Mouse (Mus musculus) heart, postnatal 14 days (tissue): ENCODE results near the gene Gm45618. TPM values are rescaled to one million over a fixed set of nuclear protein-coding genes. Genes with fewer than 3 reads are reported as not detected.

ENCODE experiments used
- DNase-seq, 2 experiments: peaks; one replicate each; pipeline ENCODE4 v3.0.0; 2021 to 2022
- intact Hi-C: fragments of 180-260 bp; cut with DNase I; formaldehyde crosslinking; loops from one replicate; pipeline ENCODE4 v1.15.1; 2025
- total RNA-seq, 2 experiments: library from RNA; stranded (reverse); gene quantifications; 2 replicates each; pipeline ENCODE4 v1.2.3; 2021

The Gm45618 gene
- total RNA-seq, 2 experiments from 2014 or later, result not detected

DNA sequence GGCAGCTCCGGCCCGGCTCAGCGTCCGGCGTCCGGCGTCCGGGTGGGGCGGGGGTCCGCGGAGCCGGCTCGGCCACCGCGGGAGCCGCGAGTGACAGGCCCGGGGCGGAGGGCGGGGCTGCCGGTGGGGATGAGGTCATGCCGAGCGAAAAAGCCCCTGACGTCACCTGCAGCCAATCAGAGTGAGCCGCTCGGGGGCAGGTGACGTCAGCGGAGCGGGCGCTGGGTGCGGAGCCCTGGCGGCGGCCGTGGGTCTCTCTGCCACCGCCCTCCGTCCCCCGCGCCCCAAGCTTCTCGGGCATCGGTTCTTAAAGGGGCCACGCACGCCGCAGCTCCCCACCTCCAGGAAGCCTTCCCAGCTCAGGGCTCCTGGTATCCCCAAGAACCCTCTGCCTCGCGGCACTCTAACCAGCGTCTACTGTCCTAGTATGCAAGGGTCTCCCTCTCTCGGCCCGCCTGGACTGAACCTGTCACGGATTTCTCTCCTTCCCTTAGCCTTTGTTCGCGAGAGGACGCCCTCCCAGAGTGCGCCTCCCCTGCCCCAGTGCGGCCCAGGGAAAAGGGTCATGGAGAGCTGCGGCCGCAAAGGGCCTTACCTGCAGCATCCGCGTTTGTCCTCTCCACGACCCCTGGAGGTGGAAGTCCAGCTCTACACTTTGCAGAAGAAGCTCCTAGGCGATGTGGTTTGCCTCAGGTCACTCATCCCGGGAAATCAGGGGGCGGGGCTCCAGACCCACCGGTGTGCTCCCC lies 25.2 kb downstream of the Gm45618 start, which contains the start of gene Dusp8:
Gene Dusp8, minus strand, starts transcription at position 661 of the 749 bp plus-strand sequence.
- DNase-seq, result peak; percentile 95 to 96
- intact Hi-C loops, result loop anchor here (5.0 kb wide), 1 partner anchor 33 kb away; the partner anchor contains the start of gene Mob2

DNA sequence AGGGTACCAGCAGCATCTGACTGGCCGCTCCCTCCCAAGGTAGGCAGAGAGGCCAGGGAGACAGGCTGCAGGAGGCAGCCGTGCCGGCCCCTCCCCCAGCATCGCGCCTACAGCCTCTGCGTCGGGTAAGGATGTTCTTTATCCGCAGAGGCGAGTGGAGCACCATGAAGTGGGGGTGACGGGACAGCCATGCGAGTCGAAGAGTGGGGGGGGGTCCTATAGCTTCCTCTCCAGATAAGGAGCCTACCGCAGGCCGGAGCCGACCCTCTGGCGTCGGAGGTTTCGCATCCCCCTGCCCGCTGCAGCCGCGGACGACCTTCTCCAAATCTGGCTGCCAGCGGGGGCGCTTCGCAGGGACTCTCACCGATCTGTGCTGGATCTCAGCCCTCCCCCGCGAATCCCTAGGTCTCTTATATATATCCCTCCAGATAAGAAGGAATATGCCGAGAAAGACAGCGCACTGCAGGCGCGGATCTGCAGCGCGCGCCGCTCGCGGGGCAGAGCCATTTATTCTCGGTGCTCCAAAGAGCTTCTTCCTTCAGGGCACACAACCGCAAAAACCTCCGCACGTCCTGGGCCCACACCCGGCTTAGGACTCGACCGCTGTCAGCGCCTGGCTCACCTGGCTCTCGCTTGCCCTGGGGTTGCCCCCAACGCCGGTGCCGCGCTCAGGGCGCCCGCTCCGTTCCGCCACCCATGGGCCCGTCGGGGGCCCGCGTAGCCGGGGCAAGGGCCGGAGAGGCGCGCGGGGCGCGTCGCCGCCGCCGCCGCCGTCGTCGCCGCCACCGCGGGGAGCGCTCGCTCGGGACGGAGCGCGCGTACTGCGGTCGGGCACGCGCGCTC lies 26.0 kb downstream of the Gm45618 start:
- intact Hi-C loops, result loop anchor here (5.0 kb wide), 1 partner anchor 32 kb away; the partner anchor contains the start of gene Mob2
- DNase-seq, result peak; percentile 43 to 55

DNA sequence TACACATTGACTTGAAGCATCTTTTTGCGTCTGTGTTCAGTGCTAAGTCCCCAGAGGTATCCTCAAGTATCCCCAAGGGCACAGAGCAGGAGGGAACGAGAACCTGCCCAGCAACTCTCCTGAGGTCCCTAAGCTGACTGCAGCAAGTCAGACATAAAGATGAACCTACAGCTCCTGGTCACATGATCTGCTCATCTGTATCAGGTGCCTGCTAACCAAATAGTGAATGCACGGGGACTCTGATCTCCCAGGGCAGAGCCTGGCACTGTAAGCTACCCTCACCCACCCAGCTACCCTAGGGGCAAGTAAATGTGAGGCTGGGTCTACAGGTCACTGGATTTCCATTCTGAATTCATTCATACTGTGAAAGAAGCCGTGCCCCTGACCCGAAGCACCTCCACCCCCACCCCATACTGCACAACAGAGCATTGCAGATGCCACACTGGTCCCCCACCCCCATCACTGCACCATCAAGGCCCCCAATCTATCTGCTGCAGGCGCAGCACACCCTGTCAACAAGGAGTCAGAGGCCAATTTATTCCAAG lies 26.8 kb downstream of the Gm45618 start:
- intact Hi-C loops, result no loop called here

DNA sequence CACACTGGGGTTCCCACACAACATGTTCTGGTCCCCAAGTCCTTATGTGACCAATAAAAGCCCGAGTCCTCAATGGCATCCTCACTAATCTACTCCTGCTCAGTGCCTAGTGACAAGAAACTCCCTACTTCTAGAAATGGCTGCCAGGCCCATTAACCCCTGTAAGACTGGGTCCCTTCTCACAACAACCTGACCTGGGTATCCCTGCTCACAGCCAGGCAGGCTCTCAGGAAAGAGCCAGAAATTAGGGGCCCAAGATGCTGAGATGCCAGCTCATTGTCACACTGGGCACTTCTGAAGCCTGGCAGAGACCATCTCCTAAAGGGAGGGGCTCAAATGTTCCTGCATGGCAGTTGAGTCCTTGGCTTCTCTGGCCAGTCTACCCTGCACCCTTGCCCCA lies 27.5 kb downstream of the Gm45618 start:
- intact Hi-C loops, result no loop called here
- DNase-seq, result no peak

More for the DNA sequence above, 26.8 kb downstream of the Gm45618 start:
- DNase-seq, result no peak

DNA sequence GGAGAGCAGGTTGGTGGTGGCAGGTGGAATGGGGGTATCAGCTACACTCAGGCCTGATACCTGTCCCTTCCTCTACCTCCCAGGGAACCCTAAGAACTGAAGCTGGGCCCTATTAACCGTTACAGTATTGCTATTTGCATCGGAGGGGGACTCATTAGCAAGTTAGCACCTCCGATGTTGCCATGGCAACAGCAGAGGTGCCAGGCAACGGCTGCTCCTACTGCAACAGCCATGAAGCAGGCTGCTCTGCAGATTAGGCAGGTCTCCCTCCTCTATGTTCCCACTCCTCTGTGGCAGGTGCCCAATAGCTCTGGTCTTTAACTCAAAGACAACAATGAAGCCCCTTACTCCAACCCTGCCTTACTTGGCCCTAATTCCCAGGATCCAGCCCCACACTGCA lies 28.7 kb downstream of the Gm45618 start:
- DNase-seq, result no peak
- intact Hi-C loops, result no loop called here

DNA sequence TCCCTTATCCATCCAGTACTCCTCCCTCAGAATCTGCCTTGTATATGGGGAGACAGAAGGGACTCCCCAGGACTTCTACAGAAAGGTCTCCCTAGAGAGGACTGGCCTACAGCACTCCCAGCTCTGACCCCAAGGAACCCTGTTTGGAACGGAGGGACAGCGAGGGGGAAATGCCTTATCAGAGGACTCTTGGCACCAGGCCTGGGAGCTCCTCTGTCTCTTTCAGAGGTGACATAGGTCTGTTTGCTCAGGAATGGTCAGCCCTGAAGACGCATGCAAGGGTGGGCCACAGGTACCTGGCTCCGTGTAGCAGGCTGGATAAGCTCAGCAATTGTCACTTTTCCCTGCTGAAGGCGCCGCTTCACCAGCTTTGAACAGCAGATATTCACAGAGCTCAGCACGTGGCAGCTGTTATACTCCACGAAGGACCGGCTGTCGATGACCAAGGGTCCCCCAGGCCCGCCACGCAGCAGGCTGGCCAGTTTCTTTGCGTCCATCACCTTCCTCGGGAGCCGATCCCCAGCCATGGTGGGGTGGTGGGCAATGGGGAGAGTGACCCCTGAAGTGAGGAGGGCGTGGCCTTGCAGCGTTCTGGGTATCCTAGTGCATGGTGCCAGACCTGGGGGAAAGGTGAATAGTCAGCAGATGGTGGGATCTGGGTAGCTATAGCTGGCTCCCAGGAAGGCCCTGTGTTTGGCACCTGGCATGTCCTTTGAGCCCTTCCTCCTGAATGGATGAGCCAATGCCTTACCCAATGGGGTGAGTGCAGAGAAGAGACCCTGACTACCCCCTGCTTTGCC lies 30.7 kb downstream of the Gm45618 start:
- intact Hi-C loops, result no loop called here
- no peak for DNase-seq

DNA sequence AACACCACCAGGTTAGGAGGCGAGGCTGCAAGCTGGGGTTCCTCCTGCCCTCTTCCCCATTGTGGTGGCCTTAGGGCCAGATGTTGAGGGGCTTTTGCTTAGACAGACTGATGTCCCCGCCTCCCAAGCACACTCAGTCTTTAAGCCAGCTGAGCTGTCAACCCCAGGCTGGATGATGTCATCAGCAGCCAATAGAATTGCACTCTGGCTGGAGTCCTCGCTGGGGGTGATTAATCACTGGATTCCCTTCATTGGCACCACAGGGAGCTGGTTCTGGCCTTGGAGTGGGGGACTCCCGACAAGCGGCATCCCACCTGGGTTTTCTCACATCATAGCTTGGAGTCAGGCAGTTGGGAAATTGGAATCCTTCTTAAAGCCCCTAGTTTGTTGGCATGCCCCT lies 31.6 kb downstream of the Gm45618 start:
- DNase-seq, result peak in 1 of 2 experiments; percentile 36
- intact Hi-C loops, result no loop called here

DNA sequence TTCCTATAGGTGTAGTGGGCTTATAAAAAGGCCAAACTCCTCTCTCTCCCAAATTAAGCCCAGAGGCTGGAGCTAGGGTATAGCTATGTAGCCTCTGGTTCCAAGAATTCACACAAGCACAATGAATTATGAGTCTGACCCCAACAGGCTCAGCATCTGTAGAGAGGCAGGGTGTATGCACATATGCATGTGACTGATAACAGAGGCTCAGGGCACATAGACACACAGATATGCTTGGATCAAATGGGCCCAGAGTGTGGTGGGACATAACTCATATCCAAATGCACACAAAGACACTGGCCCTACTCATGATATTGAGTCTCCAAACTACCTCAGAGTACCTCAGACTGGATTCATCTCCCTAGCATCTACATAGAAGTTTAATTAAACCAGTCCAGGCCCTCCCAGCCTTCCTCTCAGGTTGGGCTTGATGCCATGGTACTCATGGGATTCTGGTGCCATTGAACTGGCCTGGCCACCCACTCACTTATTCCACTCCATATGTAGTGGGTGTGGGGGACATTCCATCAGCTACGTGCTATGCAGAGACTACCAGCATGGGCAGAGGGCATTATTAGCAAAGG lies 33.4 kb downstream of the Gm45618 start:
- intact Hi-C loops, result no loop called here
- DNase-seq, result no peak

DNA sequence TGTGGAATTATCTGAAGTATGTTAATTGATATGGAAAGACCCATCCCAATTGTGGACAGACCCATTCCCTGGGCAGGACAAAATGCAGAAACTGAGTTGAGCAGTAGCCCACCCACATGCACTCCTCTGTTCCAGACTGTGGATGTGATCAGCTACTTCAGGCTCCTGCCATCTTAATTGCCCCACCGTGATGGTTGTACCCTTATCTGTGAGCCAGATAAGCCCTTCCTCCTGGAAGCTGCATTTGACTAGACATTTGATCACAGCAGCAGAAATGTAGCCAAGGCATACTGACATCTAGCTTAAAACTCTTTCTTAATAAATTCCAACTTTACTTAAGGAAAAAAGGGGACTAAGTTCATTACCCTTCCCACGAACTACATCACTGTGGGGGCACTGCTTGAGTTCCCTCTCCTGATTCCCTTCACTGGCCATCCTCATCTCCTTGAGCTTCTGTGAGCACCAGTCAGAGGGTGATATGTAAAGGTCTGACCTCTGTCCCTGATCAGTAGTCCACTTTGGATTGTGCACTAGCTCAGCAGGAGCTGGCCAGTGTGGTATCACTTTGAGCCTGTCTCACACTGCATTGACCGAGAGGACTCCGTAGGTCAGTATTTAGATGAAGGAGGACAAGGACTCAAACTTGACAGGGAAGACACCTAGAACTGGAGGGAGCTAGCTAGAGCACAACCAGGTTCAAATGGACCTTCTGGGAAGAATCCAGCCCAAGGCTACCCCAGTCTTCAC lies 34.2 kb downstream of the Gm45618 start:
- no peak for DNase-seq
- intact Hi-C loops, result no loop called here

DNA sequence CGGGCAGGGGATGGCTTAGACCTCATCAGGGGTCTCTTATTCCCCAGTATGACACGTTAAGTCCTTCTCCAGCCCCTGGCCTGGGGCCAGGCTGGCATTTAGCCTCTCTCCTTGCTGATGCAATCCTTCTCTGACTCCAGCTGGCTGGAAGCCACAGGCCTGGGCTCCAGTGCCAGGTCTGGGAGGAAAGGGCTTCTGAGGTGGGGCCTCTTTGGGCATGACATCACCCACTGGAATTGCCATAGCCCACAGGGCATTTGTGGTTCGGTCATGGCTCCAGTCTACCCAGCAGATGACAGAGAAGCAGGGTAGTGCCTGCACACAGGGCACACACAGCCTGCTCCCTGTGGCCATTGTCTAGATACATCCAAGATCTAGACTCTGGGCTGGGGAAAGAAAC lies 35.7 kb downstream of the Gm45618 start:
- intact Hi-C loops, result no loop called here
- peak; percentile 83 to 88 for DNase-seq

DNA sequence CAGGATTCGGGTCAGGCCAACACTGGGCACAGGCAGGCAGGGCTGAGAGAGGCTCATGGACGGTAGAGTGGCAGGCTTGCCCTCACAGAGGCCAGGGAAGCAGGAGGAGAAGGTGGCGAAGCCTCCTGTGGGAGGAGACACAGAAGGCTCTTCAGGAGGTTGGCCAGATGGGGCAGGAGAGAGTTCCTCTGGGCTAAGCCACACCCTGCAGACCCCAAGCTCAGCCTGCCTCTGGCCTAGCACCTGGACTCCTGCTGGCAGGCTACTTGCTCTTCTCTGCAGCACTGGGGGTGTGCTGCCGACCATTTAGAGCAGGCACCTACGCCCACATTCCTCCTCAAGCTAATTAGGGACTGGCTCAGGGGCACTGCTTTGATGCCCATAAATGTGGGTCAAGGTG lies 36.1 kb downstream of the Gm45618 start:
- no peak for DNase-seq
- intact Hi-C loops, result no loop called here

DNA sequence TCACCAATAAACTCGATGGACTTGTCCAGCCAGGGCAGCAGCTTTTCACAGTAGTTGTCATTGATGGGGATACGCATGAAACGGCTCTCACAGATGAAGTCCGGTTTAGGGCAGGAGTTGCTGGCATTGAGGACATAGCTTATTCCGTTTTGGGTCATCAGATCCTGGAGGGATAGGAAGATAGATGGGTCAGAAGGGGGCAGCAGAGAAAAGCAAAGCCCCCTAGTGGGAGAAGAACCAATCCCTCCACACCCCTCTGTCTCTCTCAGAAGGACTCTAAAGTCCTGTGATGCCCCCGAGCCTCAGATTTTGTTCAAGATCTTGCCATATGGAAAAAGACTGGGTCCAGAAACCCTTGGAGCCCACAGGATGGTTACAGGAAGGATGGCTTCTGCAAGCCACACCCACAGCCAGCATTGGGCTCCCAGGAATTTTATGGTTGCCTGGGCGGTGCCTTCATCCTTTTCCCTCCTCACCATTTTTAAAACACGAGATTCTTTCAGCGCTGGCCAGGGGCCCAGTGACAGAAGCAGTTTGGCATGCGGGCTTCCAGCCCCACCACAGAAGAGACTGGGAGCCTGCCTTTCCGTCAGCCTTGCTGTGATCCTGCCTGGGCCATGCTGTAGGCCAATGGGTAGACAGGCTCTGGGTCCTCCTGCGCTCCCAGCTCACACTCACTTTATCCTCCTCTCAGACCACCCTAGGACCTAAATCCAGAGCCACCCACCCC lies 36.8 kb downstream of the Gm45618 start:
- DNase-seq, result peak; percentile 62 to 74
- intact Hi-C loops, result no loop called here

DNA sequence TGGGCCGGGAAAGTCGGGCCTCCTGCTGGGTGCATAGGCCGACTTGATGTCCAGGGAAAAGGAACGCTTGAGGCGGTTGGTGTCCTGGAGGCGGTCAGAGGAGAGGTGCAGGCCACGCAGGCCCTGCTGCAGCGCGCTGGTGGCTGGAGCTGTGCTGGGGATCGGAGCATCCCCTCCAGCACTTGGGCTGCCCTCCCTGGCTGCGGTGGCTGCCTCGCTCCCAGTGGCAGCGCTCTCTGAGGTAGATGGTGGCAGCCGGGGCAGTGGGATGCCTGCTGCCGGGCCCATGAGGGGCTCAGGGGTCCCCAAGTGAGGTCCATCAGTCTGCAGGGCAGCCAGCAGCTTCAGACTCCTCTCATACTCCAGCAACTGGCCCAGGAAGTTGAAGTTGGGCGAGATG lies 37.9 kb downstream of the Gm45618 start:
- intact Hi-C loops, result no loop called here
- no peak for DNase-seq

DNA sequence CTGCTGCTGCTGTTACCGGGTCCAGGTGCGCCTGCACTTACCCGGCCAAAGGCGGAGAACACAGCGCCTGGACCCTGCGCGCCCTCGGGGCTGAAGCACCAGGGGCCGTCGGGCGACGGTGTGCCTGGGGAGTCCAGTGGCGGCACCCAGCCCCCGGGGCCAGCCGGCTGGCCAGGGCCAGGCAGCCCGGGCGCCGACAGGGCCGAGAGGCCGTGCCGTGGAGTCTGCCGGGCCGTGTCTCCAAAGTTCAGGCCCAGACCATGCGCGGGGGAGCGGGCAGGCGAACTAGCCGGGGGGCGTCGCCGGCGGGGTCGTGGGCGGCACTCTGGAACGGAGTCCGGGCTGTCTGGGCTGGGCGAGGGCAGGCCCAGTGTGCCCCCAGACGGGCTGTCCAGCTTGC lies 38.4 kb downstream of the Gm45618 start:
- intact Hi-C loops, result no loop called here
- DNase-seq, result no peak

DNA sequence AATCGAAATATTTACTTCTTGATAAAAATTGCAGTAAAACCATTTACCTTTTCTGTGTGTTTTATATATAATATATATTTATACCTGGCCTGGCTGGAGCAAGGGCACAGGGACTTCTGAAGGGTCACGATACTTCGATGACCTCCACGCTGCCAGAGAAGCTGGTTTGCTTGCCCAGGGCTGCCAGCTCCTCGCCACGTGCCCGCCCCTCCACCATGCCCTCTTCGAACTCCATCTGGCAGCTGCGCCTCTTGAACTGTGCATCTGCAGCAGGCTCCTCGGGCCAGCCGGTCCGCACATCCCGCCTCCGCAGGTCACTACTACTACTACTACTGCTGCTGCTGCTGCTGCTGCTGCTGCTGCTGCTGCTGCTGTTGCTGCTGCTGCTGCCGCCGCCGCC lies 38.8 kb downstream of the Gm45618 start:
- intact Hi-C loops, result no loop called here
- DNase-seq, result no peak

DNA sequence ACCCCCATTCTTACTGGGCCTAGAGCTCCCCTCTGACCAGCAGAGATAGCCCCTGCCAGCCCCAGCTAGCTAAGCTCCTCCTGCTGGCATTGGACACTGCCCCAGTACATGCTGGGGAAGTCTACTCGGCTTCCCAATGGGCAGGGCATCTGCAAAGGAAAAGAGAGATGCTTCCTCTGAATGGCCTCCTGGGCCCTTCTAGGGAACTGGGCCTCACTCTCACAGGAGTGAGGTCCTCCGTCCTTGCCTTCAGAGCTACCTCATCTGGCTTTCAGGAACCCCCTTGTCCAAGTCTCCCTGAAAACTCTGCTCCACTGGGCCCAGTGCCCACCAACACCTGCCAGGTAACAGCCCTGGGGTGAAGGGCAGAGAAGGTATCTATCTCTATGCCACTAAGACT lies 39.7 kb downstream of the Gm45618 start:
- intact Hi-C loops, result no loop called here

DNA sequence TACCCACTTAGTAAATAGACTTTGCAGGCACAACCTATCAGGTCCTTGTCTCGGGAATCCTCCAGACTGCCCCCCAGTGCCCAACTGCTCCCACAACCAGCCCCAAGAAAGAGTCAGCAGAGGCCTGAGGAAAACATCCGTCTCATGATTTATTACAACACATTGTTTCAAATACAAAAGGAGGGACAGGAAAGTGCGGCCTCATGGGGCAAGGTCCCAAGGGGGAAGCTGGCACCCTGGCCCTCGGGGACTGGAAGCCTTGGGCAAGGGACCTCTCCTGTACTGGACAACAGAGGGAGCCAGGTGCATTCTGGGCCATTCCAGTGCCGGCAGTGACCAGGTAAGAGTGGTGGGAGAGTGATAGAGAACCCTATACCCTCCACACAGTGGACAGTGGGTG lies 41.2 kb downstream of the Gm45618 start:
- DNase-seq, result no peak

More for the DNA sequence above, 39.7 kb downstream of the Gm45618 start:
- no peak for DNase-seq

DNA sequence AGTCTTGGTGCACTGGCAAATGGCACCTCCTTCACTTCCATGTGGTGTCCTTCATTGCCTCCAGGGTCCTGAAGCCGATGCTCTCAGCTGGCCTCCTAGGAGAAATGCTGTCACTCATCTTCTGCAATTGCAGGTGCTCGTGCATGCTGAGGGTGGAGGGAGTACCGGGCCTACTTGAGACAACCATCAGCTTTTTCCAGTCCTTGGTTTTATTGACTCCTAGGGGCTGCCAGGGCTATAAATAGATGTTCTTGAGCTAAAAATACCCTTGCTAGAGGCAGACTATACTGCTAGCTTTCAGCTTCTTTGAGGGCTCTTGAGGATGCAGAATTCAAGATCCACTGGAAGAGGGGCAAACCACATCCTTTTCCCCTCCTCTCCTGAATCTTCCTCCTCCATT lies 43.4 kb downstream of the Gm45618 start:
- intact Hi-C loops, result no loop called here
- DNase-seq, result no peak

More for the DNA sequence above, 41.2 kb downstream of the Gm45618 start:
- intact Hi-C loops, result no loop called here
